Mouse (Mus musculus): ENCODE data around the gene Ndufv1.
A peak's percentile ranks its signal among the peaks of the same experiment; 100 is the strongest.
"Not testable (repeated sequence)": the region's sequence is repeated elsewhere in the genome, so short reads cannot be mapped to it uniquely, and the experiment has no call there.

The Ndufv1 gene

DNA sequence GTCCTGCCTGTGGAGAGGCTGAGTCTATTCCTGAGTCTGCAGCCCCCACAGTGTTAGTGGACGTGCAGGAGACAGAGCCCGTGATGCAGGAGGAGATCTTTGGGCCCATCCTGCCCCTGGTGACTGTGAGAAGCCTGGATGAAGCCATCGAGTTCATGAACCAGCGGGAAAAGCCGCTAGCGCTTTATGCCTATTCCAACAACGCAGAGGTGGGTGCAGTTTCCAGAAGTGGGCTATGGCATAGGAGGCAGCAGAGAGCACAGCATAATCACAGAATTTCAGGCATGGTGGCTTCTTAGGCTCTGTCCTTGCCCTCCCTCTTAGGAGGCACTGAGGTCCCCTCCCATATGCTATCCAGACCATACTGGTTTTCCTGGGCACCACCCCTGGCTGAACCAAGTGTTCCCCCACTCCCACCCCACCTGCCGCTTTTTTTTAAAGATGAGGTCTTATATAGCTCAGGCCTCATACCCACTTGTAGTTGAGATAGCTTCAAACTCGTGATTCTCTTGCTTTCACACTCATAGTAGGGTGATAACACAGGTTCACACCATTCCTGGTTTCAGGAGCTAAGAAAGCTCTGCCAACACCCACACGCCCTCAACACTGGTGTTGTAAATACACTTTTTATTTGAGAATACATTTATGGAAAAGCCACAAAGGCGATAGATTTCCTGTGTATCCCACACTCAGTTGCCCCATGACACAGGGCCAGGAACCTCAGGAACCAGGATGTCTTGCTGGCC is 46.1 kb downstream of the Ndufv1 start:
- no peak for DNase-seq

DNA sequence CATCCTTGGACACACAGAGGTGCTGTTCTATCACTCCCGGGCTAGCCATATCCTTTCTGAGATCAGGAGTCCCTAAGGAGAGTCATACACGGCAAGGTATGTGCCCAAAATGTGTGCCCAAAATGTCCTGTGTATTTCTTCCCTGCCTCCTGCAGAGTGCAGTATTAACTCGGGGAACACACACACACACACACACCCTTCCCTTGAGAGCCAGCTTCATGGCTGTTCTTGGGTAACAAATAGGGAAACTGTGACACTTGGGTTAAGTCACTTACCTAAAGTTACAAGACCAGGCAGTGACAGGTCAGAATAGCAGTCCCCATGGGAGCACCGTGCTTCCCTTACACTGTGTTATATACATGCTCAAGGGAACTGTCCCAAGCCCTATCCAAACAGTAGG is 48.6 kb downstream of the Ndufv1 start:
- DNase-seq, result no peak

DNA sequence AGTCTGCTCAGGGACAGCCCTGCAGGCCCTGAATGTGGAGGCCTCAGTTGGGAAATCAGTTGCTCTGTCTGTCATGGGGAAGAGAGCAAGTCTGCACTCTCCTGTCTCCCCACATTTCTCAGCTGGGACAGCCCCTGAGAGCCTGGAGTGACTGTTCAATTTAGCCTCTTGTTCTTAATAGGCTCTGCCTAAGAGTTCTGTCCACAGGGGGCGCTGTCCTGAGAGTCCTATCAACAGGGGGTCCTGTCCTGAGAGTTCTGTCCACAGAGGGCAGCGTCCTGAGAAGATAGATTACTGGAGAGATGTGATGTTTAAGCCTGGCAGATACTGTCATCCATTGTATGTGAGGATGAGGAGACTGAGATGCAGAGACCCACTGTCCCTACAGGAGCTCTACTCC is 50.1 kb downstream of the Ndufv1 start:
- peak; percentile 51 to 52 for DNase-seq

DNA sequence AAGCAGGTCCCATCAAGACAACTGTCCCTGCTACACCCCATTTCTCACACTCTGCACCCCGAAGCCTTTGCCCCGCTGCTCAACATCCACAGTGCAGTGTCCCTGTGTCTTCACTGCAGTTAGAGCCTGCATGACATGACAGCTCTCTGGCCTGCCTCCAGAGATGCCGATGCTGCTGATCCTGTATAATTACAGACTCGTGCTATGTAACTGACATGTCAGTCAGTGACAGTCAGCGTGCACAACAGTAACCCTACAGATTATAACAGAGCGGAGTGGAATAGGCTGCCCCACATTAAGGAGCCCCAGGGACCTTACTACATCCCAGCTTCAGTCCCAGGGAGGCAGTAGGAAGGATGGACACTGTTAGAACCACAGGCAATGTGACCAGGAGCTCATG is 50.8 kb downstream of the Ndufv1 start:
- DNase-seq, result not testable (repeated sequence)

DNA sequence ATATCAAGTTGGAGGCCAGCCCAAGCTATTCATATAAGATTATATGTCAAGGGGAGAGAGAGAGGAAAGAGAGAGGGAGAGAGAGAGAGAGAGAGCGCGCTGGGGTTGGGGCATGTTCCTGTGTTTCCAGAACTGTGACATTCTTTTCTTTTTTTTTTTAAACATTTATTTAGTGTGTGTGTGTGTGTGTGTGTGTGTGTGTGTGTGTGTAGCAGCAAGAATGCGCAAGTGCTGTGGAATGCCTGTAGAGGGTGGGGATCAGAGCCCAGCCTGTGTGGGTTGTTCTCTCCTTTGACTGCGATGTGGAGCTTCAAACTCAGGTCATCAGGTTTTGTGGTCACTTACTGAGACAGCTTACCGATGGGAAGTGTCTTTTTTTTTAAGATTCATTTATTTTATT is 52.4 kb downstream of the Ndufv1 start:
- no peak for DNase-seq

DNA sequence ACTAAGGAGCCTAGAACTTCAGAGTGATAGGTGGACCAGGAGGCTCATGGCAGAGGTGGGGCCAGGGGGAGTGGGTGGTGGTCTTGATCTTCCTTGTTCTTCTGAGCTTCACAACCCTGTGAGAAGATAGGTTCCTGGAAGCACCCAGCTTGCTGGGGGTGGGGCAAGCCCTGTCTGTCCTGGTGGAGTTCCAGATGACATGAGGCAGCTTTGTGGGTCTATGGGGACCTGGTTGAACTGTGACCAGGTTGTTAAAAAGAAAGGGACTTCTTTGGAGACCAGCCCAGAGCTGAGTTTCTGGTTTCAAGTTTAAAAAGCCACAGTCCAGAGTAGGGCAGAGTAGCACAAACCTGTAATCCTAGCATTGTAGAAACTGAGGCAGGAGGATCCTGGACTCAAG is 53.6 kb downstream of the Ndufv1 start:
- no peak for DNase-seq

DNA sequence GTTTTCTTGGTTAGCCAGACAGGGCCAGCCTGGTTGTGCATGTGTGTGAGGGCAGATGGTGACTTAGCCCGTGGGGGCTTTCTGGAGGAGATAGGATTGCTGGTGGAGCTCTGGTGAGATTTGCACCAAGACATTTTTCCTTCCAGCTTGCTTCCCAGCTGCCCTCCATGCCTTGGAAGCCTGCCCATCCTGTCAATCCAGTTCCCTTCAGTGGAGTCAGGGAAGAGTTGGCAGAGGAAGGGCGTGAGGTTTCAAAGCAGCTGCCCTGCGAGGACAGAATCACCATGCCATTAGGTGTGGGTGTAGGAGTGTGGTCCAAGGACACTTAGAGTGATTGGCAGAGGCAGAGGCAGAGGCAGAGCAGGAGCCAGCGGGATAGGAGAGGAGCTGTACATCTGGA is 54.1 kb downstream of the Ndufv1 start, which contains the start of gene Aldh3b3:
Aldh3b3 (plus strand) TSS at position 176 of the 400 bp plus-strand sequence.
- no peak for DNase-seq

Data from B cell, adult 2 months (primary cell).